Mouse (Mus musculus) midbrain, embryonic 16.5 days (tissue): ENCODE measurements around the gene Zfp811. TPM values are rescaled to one million over a fixed set of nuclear protein-coding genes. Genes with fewer than 3 reads are reported as not detected.

Experiments used
- ATAC-seq: fragments of 200-750 bp; cut with Nextera tagmentation; 2 replicates; pipeline ENCODE4 v1.8.0; 2017; ENCODE audit warnings: moderate TSS enrichment
- H3K27ac ChIP-seq: fragments of 300-500 bp; sonication (generic); 2 replicates; pipeline ENCODE4 v1.5.1; 2014; ENCODE audit warnings: mild to moderate bottlenecking, low read length, mixed read lengths
- H3K27me3 ChIP-seq: fragments of 300-500 bp; sonication (generic); 2 replicates; pipeline ENCODE4 v1.6.1; 2014; ENCODE audit warnings: low read depth, low read length, mixed read lengths; ENCODE audit not compliant: control insufficient read depth, insufficient read depth
- H3K36me3 ChIP-seq: fragments of 300-500 bp; sonication (generic); 2 replicates; pipeline ENCODE4 v1.6.1; 2014; ENCODE audit warnings: mild to moderate bottlenecking, low read length, moderate library complexity, mixed read lengths; ENCODE audit not compliant: control insufficient read depth, insufficient read depth
- H3K4me1 ChIP-seq: fragments of 300-500 bp; sonication (generic); 2 replicates; pipeline ENCODE4 v1.6.1; 2014; ENCODE audit warnings: mild to moderate bottlenecking, low read length, mixed read lengths; ENCODE audit not compliant: control insufficient read depth, insufficient read depth
- H3K4me2 ChIP-seq: fragments of 300-500 bp; sonication (generic); 2 replicates; pipeline ENCODE4 v1.6.1; 2014; ENCODE audit warnings: mild to moderate bottlenecking, low read length, mixed read lengths
- H3K4me3 ChIP-seq: fragments of 300-500 bp; sonication (generic); 2 replicates; pipeline ENCODE4 v1.5.1; 2014; ENCODE audit warnings: low read depth, mild to moderate bottlenecking, low read length, moderate library complexity, mixed read lengths
- H3K9ac ChIP-seq: fragments of 300-500 bp; sonication (generic); 2 replicates; pipeline ENCODE4 v1.6.1; 2014; ENCODE audit warnings: low read depth, low read length, mixed read lengths
- H3K9me3 ChIP-seq: fragments of 300-500 bp; sonication (generic); replicated peaks from 2 replicates; pipeline ENCODE4 v1.6.1; 2014; ENCODE audit warnings: mild to moderate bottlenecking, low read length, mixed read lengths; ENCODE audit not compliant: control insufficient read depth, poor library complexity, severe bottlenecking
- WGBS: fragments of 180-500 bp; shearing (Covaris S2); extraction: QIAGEN DNeasy Blood & Tissue Kit; methylation state at CpG from one replicate; pipeline ENCODE4 v1.1.7; 2014; 5-methylcytosine and 5-hydroxymethylcytosine counted together
- polyA plus RNA-seq: library from polyadenylated mRNA; unstranded; fragments of >200 nt; fragmentation: Nextera tagmentation; extraction: Ambion mirVana; gene quantifications from 2 replicates; pipeline ENCODE4 v1.2.1, GENCODE M21; 2015

Zfp811 gene
- polyA plus RNA-seq, 1 experiment from 2014 or later: 59.3 TPM

DNA sequence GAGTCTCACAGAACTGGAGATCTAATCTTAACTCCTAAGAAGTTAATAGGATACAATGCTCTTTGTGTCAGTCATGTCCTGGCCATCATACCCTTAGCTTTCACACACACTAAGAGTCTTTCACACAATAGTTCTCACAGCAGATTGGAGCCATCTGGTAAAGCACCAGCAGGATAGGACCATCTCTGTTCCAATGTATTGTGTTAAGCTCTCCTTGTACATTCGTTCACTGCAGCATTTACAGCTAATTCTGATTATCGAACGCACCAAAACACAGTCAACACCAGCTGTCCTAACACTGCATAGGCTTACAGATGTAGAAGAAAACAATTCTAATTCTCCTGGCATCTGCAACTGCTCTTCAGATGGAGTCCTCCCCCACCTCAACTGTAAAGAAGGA, 32.2 kb downstream of the Zfp811 start:
- H3K4me3 ChIP-seq: no peak overlapping the region
- WGBS: 95% methylated on average over 3 of the region's 3 CpGs
- no peak overlapping the region for H3K9ac ChIP-seq
- H3K4me2 ChIP-seq: no peak overlapping the region
- H3K36me3 ChIP-seq: peaks cover 27% of the 10 kb centered on the region
- H3K4me1 ChIP-seq: no peaks in the 10 kb centered on the region
- H3K9me3 ChIP-seq: no peaks in the 10 kb centered on the region
- no peak for ATAC-seq
- no peak overlapping the region for H3K27ac ChIP-seq
- no peaks in the 10 kb centered on the region for H3K27me3 ChIP-seq

- H3K27me3 ChIP-seq: no peaks in the 10 kb centered on the region
- peaks cover 53% of the 10 kb centered on the region for H3K36me3 ChIP-seq
- no peak overlapping the region for H3K27ac ChIP-seq
- H3K9ac ChIP-seq: no peak overlapping the region
- H3K4me3 ChIP-seq: no peak overlapping the region
- H3K4me1 ChIP-seq: no peaks in the 10 kb centered on the region
- ATAC-seq: no peak
- no peak overlapping the region for H3K4me2 ChIP-seq
- WGBS: 81% methylated on average over 1 of the region's 1 CpGs
- H3K9me3 ChIP-seq: peaks cover 4% of the 10 kb centered on the region; the same call in 1 of the 2 replicates
Measured at GRCm38 (mm10) chr17:32771213-32771612, 38.5 kb downstream of the Zfp811 start.

- Histone ChIP-seq H3K9ac (no peak overlapping the region), H3K4me1 (no peaks in the 10 kb centered on the region), H3K27ac (no peak overlapping the region), H3K4me3 (no peak overlapping the region), H3K9me3 (peaks cover 7% of the 10 kb centered on the region; the same call in 1 of the 2 replicates), H3K4me2 (no peak overlapping the region), H3K27me3 (no peaks in the 10 kb centered on the region), H3K36me3 (peaks cover 43% of the 10 kb centered on the region)
- 98% methylated on average over 2 of the region's 2 CpGs for WGBS
- no peak for ATAC-seq
Measured at GRCm38 (mm10) chr17:32766422-32766821, 43.3 kb downstream of the Zfp811 start.

- Histone ChIP-seq H3K27me3 (no peaks in the 10 kb centered on the region), H3K9me3 (no peaks in the 10 kb centered on the region), H3K27ac (no peak overlapping the region), H3K4me2 (no peak overlapping the region), H3K36me3 (no peaks in the 10 kb centered on the region), H3K9ac (no peak overlapping the region), H3K4me3 (no peak overlapping the region), H3K4me1 (no peaks in the 10 kb centered on the region)
- 69% methylated on average over 5 of the region's 5 CpGs for WGBS
- no peak for ATAC-seq
Measured at GRCm38 (mm10) chr17:32757331-32757730, 52.4 kb downstream of the Zfp811 start.

- Histone ChIP-seq H3K4me3 (no peak overlapping the region), H3K4me1 (no peaks in the 10 kb centered on the region), H3K36me3 (no peaks in the 10 kb centered on the region), H3K27me3 (no peaks in the 10 kb centered on the region), H3K9ac (no peak overlapping the region), H3K27ac (no peak overlapping the region), H3K4me2 (peak overlapping the region; percentile 17; the same call in 1 of the 2 replicates), H3K9me3 (no peaks in the 10 kb centered on the region)
- ATAC-seq: no peak
- 15% methylated on average over 12 of the region's 12 CpGs for WGBS
Measured at GRCm38 (mm10) chr17:32753634-32754033, 56.1 kb downstream of the Zfp811 start.

- Histone ChIP-seq H3K4me3 (no peak overlapping the region), H3K9me3 (no peaks in the 10 kb centered on the region), H3K4me2 (no peak overlapping the region), H3K4me1 (no peaks in the 10 kb centered on the region), H3K9ac (no peak overlapping the region), H3K27me3 (no peaks in the 10 kb centered on the region), H3K27ac (no peak overlapping the region), H3K36me3 (no peaks in the 10 kb centered on the region)
- no peak for ATAC-seq
- 83% methylated on average over 6 of the region's 6 CpGs for WGBS
Measured at GRCm38 (mm10) chr17:32752813-32753360, 56.8 kb downstream of the Zfp811 start.

GRCm38 (mm10) chr17:32750611-32751010, 59.1 kb downstream of the Zfp811 start:
- 51% methylated on average over 5 of the region's 5 CpGs for WGBS
- H3K9me3 ChIP-seq: no peaks in the 10 kb centered on the region

More at GRCm38 (mm10) chr17:32750611-32751010, 59.1 kb downstream of the Zfp811 start:
- no peak overlapping the region for H3K4me3 ChIP-seq
- H3K4me1 ChIP-seq: no peaks in the 10 kb centered on the region
- ATAC-seq: no peak
- H3K4me2 ChIP-seq: no peak overlapping the region
- no peak overlapping the region for H3K9ac ChIP-seq
- no peaks in the 10 kb centered on the region for H3K36me3 ChIP-seq
- no peak overlapping the region for H3K27ac ChIP-seq
- no peaks in the 10 kb centered on the region for H3K27me3 ChIP-seq

Other genes starting within 250 kb of the Zfp811 start
- gene Cyp4f37, start 188.6 kb downstream of the Zfp811 start, polyA plus RNA-seq: not detected in 2 replicates
- gene Cyp4f40, start 151.0 kb downstream of the Zfp811 start, polyA plus RNA-seq: 0.10 TPM in 1 of 2 replicates, not detected in the other
- gene Cyp4f15, start 124.3 kb downstream of the Zfp811 start, polyA plus RNA-seq: 1.5 and 1.8 TPM in 2 replicates
- gene Zfp871, start 21.6 kb downstream of the Zfp811 start, polyA plus RNA-seq: 45.9 and 46.2 TPM in 2 replicates
- 15.1 and 19.1 TPM in 2 replicates for gene Zfp799, start 20.3 kb upstream of the Zfp811 start, polyA plus RNA-seq
- gene Zfp870, start 81.7 kb upstream of the Zfp811 start, polyA plus RNA-seq: 8.3 and 9.0 TPM in 2 replicates
- 0.33 TPM in 1 of 2 replicates, not detected in the other for gene Cyp4f14, start 107.4 kb upstream of the Zfp811 start, polyA plus RNA-seq
- 7.4 and 8.8 TPM in 2 replicates for gene Cyp4f13, start 137.5 kb upstream of the Zfp811 start, polyA plus RNA-seq
- 7.2 and 7.8 TPM in 2 replicates for gene Zfp472, start 155.9 kb upstream of the Zfp811 start, polyA plus RNA-seq
- 21.7 and 22.3 TPM in 2 replicates for gene Zfp952, start 183.2 kb upstream of the Zfp811 start, polyA plus RNA-seq
- gene Zfp763, start 223.5 kb upstream of the Zfp811 start, polyA plus RNA-seq: 28.6 and 31.3 TPM in 2 replicates